Mouse (Mus musculus) intestine, embryonic 15.5 days (tissue): Measurements from ENCODE around the gene Tlnrd1. TPM values are rescaled to one million over a fixed set of nuclear protein-coding genes. Genes with fewer than 3 reads are reported as not detected.

Source experiments
- ATAC-seq: fragments of 200-750 bp; cut with Nextera tagmentation; 2 replicates; pipeline ENCODE4 v1.8.0; 2017; ENCODE audit warnings: moderate TSS enrichment, moderate library complexity
- H3K27ac ChIP-seq: fragments of 300-500 bp; sonication (generic); 2 replicates; pipeline ENCODE4 v1.5.1; 2015; ENCODE audit warnings: mild to moderate bottlenecking, inconsistent platforms
- H3K27me3 ChIP-seq: fragments of 300-500 bp; sonication (generic); replicated peaks from 2 replicates; pipeline ENCODE4 v1.6.1; 2015; ENCODE audit warnings: inconsistent platforms
- H3K36me3 ChIP-seq: fragments of 300-500 bp; sonication (generic); 2 replicates; pipeline ENCODE4 v1.6.1; 2015; ENCODE audit warnings: inconsistent platforms
- H3K4me1 ChIP-seq: fragments of 300-500 bp; sonication (generic); replicated peaks from 2 replicates; pipeline ENCODE4 v1.6.1; 2015; ENCODE audit warnings: inconsistent platforms
- H3K4me2 ChIP-seq: fragments of 300-500 bp; sonication (generic); replicated peaks from 2 replicates; pipeline ENCODE4 v1.6.1; 2015; ENCODE audit warnings: mild to moderate bottlenecking, inconsistent platforms
- H3K4me3 ChIP-seq: fragments of 300-500 bp; sonication (generic); replicated peaks from 2 replicates; pipeline ENCODE4 v1.5.1; 2015; ENCODE audit warnings: inconsistent platforms
- H3K9ac ChIP-seq: fragments of 300-500 bp; sonication (generic); 2 replicates; pipeline ENCODE4 v1.6.1; 2015; ENCODE audit warnings: inconsistent platforms
- H3K9me3 ChIP-seq: fragments of 300-500 bp; sonication (generic); 2 replicates; pipeline ENCODE4 v1.6.1; 2016; ENCODE audit warnings: inconsistent platforms
- WGBS: fragments of 180-500 bp; shearing (Covaris S2); methylation state at CpG from one replicate; pipeline ENCODE4 v1.1.7; 2015; 5-methylcytosine and 5-hydroxymethylcytosine counted together
- polyA plus RNA-seq: library from polyadenylated mRNA; unstranded; fragments of >200 nt; fragmentation: Nextera tagmentation; extraction: Ambion mirVana; gene quantifications from 2 replicates; pipeline ENCODE4 v1.2.1, GENCODE M21; 2015

The Tlnrd1 gene
- polyA plus RNA-seq, result 13.6 and 13.7 TPM in 2 replicates

- Histone ChIP-seq H3K4me3 (peak within 1 kb of the TSS; percentile 90), H3K9ac (peak within 1 kb of the TSS; percentile 94), H3K4me1 (peaks cover 22% of the 10 kb centered on the region), H3K27me3 (no peaks in the 10 kb centered on the region), H3K36me3 (peaks cover 5% of the 10 kb centered on the region; the same call in 1 of the 2 replicates), H3K9me3 (no peaks in the 10 kb centered on the region), H3K4me2 (peak within 1 kb of the TSS; percentile 85), H3K27ac (peak within 1 kb of the TSS; percentile 99)
- WGBS, result under 1% methylated on average over 69 of the region's 69 CpGs
- peak; percentile 88 for ATAC-seq
These were observed at the start of gene Tlnrd1, which contains the start of gene Mesd for GRCm38 (mm10) chr7:83884021-83884658. Gene Tlnrd1 (minus strand): TSS chr7:83884305. Gene Mesd (plus strand): TSS chr7:83884466.

DNA sequence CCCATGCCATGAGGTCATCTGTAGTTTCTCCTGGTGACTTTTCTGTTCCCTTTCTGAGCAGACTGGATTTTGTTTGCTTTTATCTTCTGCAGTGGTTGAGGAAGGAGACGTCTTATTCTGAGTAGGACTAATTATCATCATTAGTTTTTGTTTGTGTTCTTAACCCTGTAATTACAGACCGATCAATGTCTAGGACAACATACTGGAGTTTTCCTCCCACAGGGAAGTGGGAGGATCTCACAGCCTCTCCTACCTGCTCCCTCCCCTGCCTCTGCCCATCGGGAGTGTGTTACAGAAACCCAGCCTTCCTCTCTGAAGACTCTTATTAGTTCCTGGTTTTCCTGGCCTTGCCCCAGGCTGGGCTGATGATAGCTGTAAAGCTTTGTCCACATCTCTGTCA lies 37.5 kb upstream of the Tlnrd1 start:
- Histone ChIP-seq H3K36me3 (no peaks in the 10 kb centered on the region), H3K27ac (no peak overlapping the region), H3K4me3 (no peak overlapping the region), H3K4me1 (no peaks in the 10 kb centered on the region), H3K9me3 (no peaks in the 10 kb centered on the region), H3K4me2 (no peak overlapping the region), H3K27me3 (no peaks in the 10 kb centered on the region), H3K9ac (no peak overlapping the region)
- no peak for ATAC-seq
- WGBS, result 44% methylated on average over 3 of the region's 3 CpGs

DNA sequence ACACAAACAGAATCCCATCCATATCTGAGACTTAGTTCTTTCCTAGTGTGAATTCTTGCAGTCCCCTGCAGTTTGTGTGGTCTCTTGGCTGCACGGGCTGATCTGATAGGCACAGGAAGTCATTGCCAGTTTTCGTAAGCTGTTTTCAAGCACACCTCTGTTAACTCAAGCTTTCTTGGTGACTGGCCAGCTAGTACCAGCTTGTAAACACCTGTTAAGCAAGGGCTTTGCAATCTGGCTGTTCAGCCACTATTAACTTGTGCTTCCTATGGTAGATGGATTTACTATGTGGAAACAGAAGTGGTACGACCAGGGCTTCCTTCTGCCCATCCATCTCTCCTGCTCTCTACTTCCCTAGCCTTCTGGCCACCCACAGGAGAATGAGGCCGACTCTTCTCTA lies 36.1 kb upstream of the Tlnrd1 start:
- Histone ChIP-seq H3K9ac (no peak overlapping the region), H3K4me3 (no peak overlapping the region), H3K36me3 (no peaks in the 10 kb centered on the region), H3K4me1 (no peaks in the 10 kb centered on the region), H3K4me2 (no peak overlapping the region), H3K9me3 (no peaks in the 10 kb centered on the region), H3K27ac (no peak overlapping the region), H3K27me3 (no peaks in the 10 kb centered on the region)
- no peak for ATAC-seq
- 74% methylated on average over 4 of the region's 4 CpGs for WGBS

GRCm38 (mm10) chr7:83914566-83914965 lies 30.5 kb upstream of the Tlnrd1 start:
- no peaks in the 10 kb centered on the region for H3K27me3 ChIP-seq
- no peaks in the 10 kb centered on the region for H3K36me3 ChIP-seq
- WGBS, result 0% methylated on average over 3 of the region's 3 CpGs
- no peak overlapping the region for H3K4me3 ChIP-seq
- no peak overlapping the region for H3K27ac ChIP-seq
- ATAC-seq, result no peak
- H3K4me2 ChIP-seq, result no peak overlapping the region
- H3K4me1 ChIP-seq, result no peaks in the 10 kb centered on the region
- no peaks in the 10 kb centered on the region for H3K9me3 ChIP-seq
- H3K9ac ChIP-seq, result no peak overlapping the region

- H3K27me3 ChIP-seq, result no peaks in the 10 kb centered on the region
These were observed 29.9 kb upstream of the Tlnrd1 start for GRCm38 (mm10) chr7:83913995-83914394.

DNA sequence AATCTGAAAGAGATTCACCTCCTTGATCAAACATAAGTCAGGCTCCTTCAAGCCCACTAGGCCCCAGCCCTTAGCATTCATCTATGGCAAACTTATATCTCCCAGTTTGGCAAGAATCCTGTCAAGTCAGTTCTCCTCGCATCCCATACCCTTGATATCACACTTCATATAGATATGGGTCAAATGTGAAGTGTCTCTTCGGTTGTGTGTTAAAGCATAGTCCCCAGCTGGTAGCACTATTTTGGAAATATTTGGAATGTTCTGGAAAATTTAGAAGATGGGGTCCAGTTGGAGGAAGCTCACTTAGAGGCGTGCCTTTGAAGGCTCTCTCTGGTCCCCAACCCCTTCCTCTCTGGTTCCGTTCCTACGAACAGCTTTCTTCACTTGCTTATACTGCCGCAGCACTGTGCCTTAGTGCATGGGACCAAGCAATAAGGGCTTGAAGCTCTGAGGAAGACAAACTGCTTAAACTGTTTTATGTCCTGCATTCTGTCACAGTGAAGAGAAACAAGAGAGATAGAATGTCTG lies 29.4 kb upstream of the Tlnrd1 start:
- Histone ChIP-seq H3K9ac (no peak overlapping the region), H3K4me3 (no peak overlapping the region), H3K27ac (no peak overlapping the region), H3K9me3 (no peaks in the 10 kb centered on the region), H3K4me1 (no peaks in the 10 kb centered on the region), H3K36me3 (no peaks in the 10 kb centered on the region), H3K4me2 (no peak overlapping the region), H3K27me3 (no peaks in the 10 kb centered on the region)
- no peak for ATAC-seq
- 87% methylated on average over 6 of the region's 6 CpGs for WGBS

More at GRCm38 (mm10) chr7:83913995-83914394, 29.9 kb upstream of the Tlnrd1 start:
- Histone ChIP-seq H3K36me3 (no peaks in the 10 kb centered on the region), H3K27ac (no peak overlapping the region), H3K4me1 (no peaks in the 10 kb centered on the region), H3K9me3 (no peaks in the 10 kb centered on the region), H3K4me2 (no peak overlapping the region), H3K9ac (no peak overlapping the region), H3K4me3 (no peak overlapping the region)
- no peak for ATAC-seq
- WGBS, result 74% methylated on average over 9 of the region's 9 CpGs

- Histone ChIP-seq H3K4me2 (no peak overlapping the region), H3K4me1 (no peaks in the 10 kb centered on the region), H3K36me3 (no peaks in the 10 kb centered on the region), H3K27me3 (no peaks in the 10 kb centered on the region), H3K9ac (no peak overlapping the region), H3K27ac (no peak overlapping the region), H3K4me3 (no peak overlapping the region), H3K9me3 (no peaks in the 10 kb centered on the region)
- 71% methylated on average over 3 of the region's 3 CpGs for WGBS
- ATAC-seq, result no peak
These were observed 27.8 kb upstream of the Tlnrd1 start for GRCm38 (mm10) chr7:83911909-83912308.

GRCm38 (mm10) chr7:83904831-83905230 lies 20.7 kb upstream of the Tlnrd1 start:
- Histone ChIP-seq H3K4me3 (no peak overlapping the region), H3K27ac (no peak overlapping the region), H3K9ac (no peak overlapping the region), H3K9me3 (no peaks in the 10 kb centered on the region), H3K4me2 (no peak overlapping the region), H3K36me3 (no peaks in the 10 kb centered on the region; the same call in 1 of the 2 replicates), H3K4me1 (no peaks in the 10 kb centered on the region), H3K27me3 (no peaks in the 10 kb centered on the region)
- 86% methylated on average over 3 of the region's 3 CpGs for WGBS
- ATAC-seq, result no peak

GRCm38 (mm10) chr7:83902296-83903145 lies 18.4 kb upstream of the Tlnrd1 start:
- no peak for ATAC-seq
- H3K27me3 ChIP-seq, result no peaks in the 10 kb centered on the region
- no peak overlapping the region for H3K27ac ChIP-seq
- H3K9me3 ChIP-seq, result no peaks in the 10 kb centered on the region
- peaks cover 18% of the 10 kb centered on the region for H3K36me3 ChIP-seq
- no peak overlapping the region for H3K4me2 ChIP-seq
- H3K9ac ChIP-seq, result no peak overlapping the region
- no peaks in the 10 kb centered on the region for H3K4me1 ChIP-seq
- WGBS, result 41% methylated on average over 5 of the region's 5 CpGs
- no peak overlapping the region for H3K4me3 ChIP-seq

DNA sequence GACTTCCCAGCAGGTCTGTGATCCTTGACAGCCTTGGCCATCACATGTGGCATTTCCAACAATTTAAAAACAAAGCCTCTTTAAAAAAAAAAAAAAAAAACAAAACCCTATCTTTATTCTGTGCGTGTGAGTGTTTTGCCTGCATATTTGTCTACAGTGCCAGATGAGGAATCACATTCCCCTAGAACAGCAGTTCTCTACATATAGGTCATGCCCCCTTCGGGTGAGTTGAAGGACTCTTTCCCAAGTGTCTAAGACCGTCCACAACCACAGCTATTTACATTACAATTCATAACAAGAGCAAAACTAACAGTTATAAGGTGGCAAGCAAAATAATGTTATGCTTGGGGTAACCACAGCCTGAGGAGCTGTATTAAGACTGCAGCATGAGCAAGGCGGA lies 17.3 kb upstream of the Tlnrd1 start:
- no peaks in the 10 kb centered on the region for H3K27me3 ChIP-seq
- H3K9me3 ChIP-seq, result no peaks in the 10 kb centered on the region
- no peaks in the 10 kb centered on the region for H3K4me1 ChIP-seq
- no peak overlapping the region for H3K4me2 ChIP-seq
- no peak overlapping the region for H3K27ac ChIP-seq
- H3K4me3 ChIP-seq, result no peak overlapping the region
- ATAC-seq, result no peak
- WGBS, result 75% methylated on average over 4 of the region's 4 CpGs
- H3K9ac ChIP-seq, result no peak overlapping the region
- peaks cover 20% of the 10 kb centered on the region for H3K36me3 ChIP-seq

DNA sequence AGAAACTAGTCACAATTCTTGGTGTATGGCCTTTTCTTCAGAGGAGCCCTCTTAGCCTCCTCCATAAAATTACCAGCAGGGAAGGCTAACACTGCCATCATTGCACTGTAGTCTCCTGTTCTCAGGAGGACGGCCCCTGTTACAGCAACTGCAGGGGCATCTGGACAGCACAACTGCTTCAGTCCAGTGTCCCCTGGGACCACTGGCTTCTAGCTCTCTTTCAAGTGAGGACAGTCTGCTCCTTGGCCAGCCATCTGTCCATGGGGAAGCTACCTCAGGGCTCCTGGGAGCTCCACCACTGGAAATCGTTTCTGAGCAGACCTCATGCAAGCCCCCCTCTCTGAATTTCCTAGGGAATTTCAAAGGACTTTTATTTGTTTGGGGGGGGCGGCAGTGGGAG lies 16.4 kb upstream of the Tlnrd1 start:
- Histone ChIP-seq H3K9me3 (no peaks in the 10 kb centered on the region), H3K27ac (no peak overlapping the region), H3K4me3 (no peak overlapping the region), H3K27me3 (no peaks in the 10 kb centered on the region), H3K36me3 (peaks cover 24% of the 10 kb centered on the region), H3K9ac (no peak overlapping the region), H3K4me1 (no peaks in the 10 kb centered on the region), H3K4me2 (no peak overlapping the region)
- no peak for ATAC-seq
- 83% methylated on average over 3 of the region's 3 CpGs for WGBS

DNA sequence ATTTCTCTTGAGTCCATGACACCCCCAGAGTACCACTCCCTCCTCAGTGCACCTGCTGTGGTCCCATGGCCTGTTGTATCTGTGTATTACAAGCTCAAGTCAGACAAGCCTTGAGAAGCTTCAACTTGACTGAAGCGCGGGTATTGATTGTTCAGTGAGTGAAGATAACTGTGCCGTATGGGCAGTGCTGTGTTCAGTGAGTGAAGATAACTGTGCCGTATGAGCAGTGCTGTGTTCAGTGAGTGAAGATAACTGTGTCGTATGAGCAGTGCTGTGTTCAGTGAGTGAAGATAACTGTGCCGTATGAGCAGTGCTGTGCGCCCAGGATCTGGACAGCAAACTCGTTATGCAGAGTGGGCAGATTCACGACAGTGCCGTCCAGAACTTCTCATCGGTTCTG lies 14.2 kb upstream of the Tlnrd1 start:
- Histone ChIP-seq H3K27ac (no peak overlapping the region), H3K4me2 (no peak overlapping the region), H3K4me1 (peaks cover 3% of the 10 kb centered on the region; the same call in 1 of the 2 replicates), H3K4me3 (no peak overlapping the region), H3K9ac (no peak overlapping the region), H3K9me3 (no peaks in the 10 kb centered on the region), H3K36me3 (peaks cover 26% of the 10 kb centered on the region), H3K27me3 (no peaks in the 10 kb centered on the region)
- ATAC-seq, result no peak
- 86% methylated on average over 11 of the region's 11 CpGs for WGBS
